Mouse (Mus musculus) adrenal gland, postnatal 4 days (tissue): ENCODE results near the gene Vars. TPM values are rescaled to one million over a fixed set of nuclear protein-coding genes. Genes with fewer than 3 reads are reported as not detected.
A peak's percentile ranks its signal among the peaks of the same experiment; 100 is the strongest.
"Not testable (repeated sequence)": the region's sequence is repeated elsewhere in the genome, so short reads cannot be mapped to it uniquely, and the experiment has no call there.

Experiments
- DNase-seq, 2 experiments: peaks; one replicate each; pipeline ENCODE4 v3.0.0; 2021 to 2022; ENCODE audit warnings: low spot score in 2 of 2, mixed read lengths in 2 of 2
- long read RNA-seq, 2 experiments: library from polyadenylated mRNA; stranded (forward); transcript quantifications; one replicate each; pipeline ENCODE4 v2.0.0; 2021
- total RNA-seq, 2 experiments: library from RNA; stranded (reverse); gene quantifications; 2 replicates each; pipeline ENCODE4 v1.2.3; 2021

Vars gene
- total RNA-seq = 10 to 100 TPM; 77.9 to 89.1 TPM
- long read RNA-seq, experiment 1, full-length matches to known transcripts = 41 of 86 reads
- long read RNA-seq, experiment 1, partial matches to known transcripts = 35 of 86 reads
- long read RNA-seq, experiment 1, other reads (novel, unspliced or antisense) = 10 of 86 reads
- long read RNA-seq, experiment 2, full-length matches to known transcripts = 85 of 227 reads
- long read RNA-seq, experiment 2, partial matches to known transcripts = 114 of 227 reads
- long read RNA-seq, experiment 2, other reads (novel, unspliced or antisense) = 28 of 227 reads

- peak; percentile 79 to 84 for DNase-seq
These were observed at the start of gene Vars for GRCm38 (mm10) chr17:35000717-35001451. TSS of gene Vars (plus strand) at chr17:35000987.

- DNase-seq = no peak
These were observed 49.0 kb upstream of the Vars start for GRCm38 (mm10) chr17:34951636-34952377.

- peak; percentile 48 to 62 for DNase-seq
These were observed 48.3 kb upstream of the Vars start for GRCm38 (mm10) chr17:34952378-34953040.

GRCm38 (mm10) chr17:34953258-34953657 lies 47.5 kb upstream of the Vars start:
- no peak for DNase-seq

- no peak for DNase-seq
These were observed 46.9 kb upstream of the Vars start for GRCm38 (mm10) chr17:34953904-34954303.

- no peak for DNase-seq
These were observed 46.0 kb upstream of the Vars start for GRCm38 (mm10) chr17:34954831-34955230.

- no peak for DNase-seq
These were observed 44.9 kb upstream of the Vars start for GRCm38 (mm10) chr17:34955884-34956283.

- no peak for DNase-seq
These were observed 44.4 kb upstream of the Vars start for GRCm38 (mm10) chr17:34956340-34956739.

GRCm38 (mm10) chr17:34957291-34957690 lies 43.5 kb upstream of the Vars start:
- DNase-seq = not testable (repeated sequence)

GRCm38 (mm10) chr17:34957966-34958365 lies 42.8 kb upstream of the Vars start:
- DNase-seq = not testable (repeated sequence)

GRCm38 (mm10) chr17:34958734-34959129 lies 42.1 kb upstream of the Vars start:
- DNase-seq = not testable (repeated sequence)

- peak; percentile 39 to 52 for DNase-seq
These were observed 41.5 kb upstream of the Vars start, which contains the start of gene Hspa1b for GRCm38 (mm10) chr17:34959130-34959778. TSS of gene Hspa1b (minus strand) at chr17:34959238.

- no peak for DNase-seq
These were observed 40.8 kb upstream of the Vars start for GRCm38 (mm10) chr17:34959881-34960515.

GRCm38 (mm10) chr17:34960702-34961493 lies 39.9 kb upstream of the Vars start:
- DNase-seq = no peak

- DNase-seq = no peak
These were observed 38.7 kb upstream of the Vars start for GRCm38 (mm10) chr17:34962125-34962524.

GRCm38 (mm10) chr17:34962841-34963240 lies 37.9 kb upstream of the Vars start:
- DNase-seq = no peak

GRCm38 (mm10) chr17:34964640-34965049 lies 36.1 kb upstream of the Vars start:
- no peak for DNase-seq

GRCm38 (mm10) chr17:34965627-34966026 lies 35.2 kb upstream of the Vars start:
- DNase-seq = no peak

- DNase-seq = not testable (repeated sequence)
These were observed 31.0 kb upstream of the Vars start, which contains the start of gene Gm20481 for GRCm38 (mm10) chr17:34969822-34970221. TSS of gene Gm20481 (plus strand) at chr17:34969912.
